Mouse (Mus musculus): ENCODE measurements at regions not wholly inside any gene's neighbourhood (a gene's known extent, or its start where the extent isn't known, plus 50 kb on each side); places are given as distances from the start of the nearest gene placed in this dataset.
A peak's percentile ranks its signal among the peaks of the same experiment; 100 is the strongest.
"Not testable (repeated sequence)": the region's sequence is repeated elsewhere in the genome, so short reads cannot be mapped to it uniquely, and the experiment has no call there.

GRCm38 (mm10) chr6:25101761-25102160 lies 145.7 kb upstream of the Tmem229a start:
- DNase-seq (ENCODE audit: low spot score in 2 of 2) = no peak

GRCm38 (mm10) chr6:25087167-25087566 lies 131.1 kb upstream of the Tmem229a start:
- DNase-seq (ENCODE audit: low spot score in 2 of 2) = no peak

DNA sequence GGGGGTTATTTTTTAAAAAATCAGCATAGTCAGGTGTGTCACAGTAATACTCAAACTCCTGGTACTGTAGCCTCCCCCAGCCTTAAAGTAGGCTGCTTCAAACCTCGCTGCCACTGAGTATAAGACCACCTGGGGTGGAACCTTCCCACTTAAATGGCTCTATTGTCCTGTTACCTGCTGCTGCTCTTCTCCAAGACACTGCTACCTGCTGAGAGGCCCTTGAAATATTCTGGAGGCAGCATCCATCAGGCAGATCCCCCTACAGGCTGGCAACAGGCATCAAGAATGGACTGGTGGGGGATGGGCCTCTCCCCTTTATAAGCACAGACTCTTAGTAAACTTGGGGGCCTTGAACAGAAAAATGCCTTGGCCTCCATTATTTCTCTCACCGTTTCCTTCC lies 129.8 kb upstream of the Tmem229a start:
- no peak for DNase-seq (ENCODE audit: low spot score in 2 of 2)

DNA sequence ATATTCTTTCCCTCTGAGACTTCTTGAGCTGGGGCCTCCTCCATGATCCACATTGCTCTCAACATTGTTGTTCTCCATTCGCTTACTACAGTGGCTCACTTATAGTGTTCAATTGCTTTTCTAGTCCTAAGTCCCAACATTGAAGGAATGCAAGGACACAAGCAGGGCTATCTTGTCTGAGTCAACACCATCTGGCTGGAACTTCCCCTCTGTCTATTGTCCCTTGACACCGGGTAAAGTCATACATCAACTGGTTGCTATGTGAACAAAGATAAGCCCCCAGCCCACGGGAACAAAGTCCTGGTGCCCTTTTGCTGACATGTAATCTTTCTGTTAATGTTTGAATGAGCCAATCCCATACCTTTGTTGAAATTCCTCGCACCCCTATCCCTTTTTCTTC lies 129.2 kb upstream of the Tmem229a start:
- not testable (repeated sequence) for DNase-seq (ENCODE audit: low spot score in 2 of 2)

- DNase-seq (ENCODE audit: low spot score in 2 of 2) = no peak
Observed at GRCm38 (mm10) chr6:25065913-25066312, 109.8 kb upstream of the Tmem229a start.

- no peak for DNase-seq (ENCODE audit: low spot score in 2 of 2)
Observed at GRCm38 (mm10) chr6:25032878-25033509, 76.9 kb upstream of the Tmem229a start.

GRCm38 (mm10) chr6:25026953-25027352 lies 70.9 kb upstream of the Tmem229a start:
- no peak for DNase-seq (ENCODE audit: low spot score in 2 of 2)

GRCm38 (mm10) chr6:25020005-25020772 lies 64.1 kb upstream of the Tmem229a start:
- peak; percentile 32 to 38 for DNase-seq (ENCODE audit: low spot score in 2 of 2)

DNA sequence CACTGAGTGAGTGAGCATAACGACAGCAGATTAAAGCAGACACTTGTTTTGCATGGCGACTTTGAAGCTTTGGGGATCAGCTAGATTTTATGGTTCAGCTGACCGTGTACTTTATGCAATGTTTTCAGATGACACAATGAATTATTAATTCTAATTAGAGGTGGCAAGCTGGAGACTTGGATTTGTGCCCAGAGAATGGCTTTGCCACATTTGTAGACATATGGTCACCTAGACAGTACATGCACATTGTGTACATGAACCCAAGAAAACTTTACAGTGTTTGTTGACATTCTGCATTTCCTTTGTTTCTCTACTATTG lies 57.1 kb upstream of the Tmem229a start:
- DNase-seq (ENCODE audit: low spot score in 2 of 2) = no peak

GRCm38 (mm10) chr6:25012376-25013287 lies 56.5 kb upstream of the Tmem229a start:
- DNase-seq (ENCODE audit: low spot score in 2 of 2) = no peak

- DNase-seq (ENCODE audit: low spot score in 2 of 2) = not testable (repeated sequence)
Observed at GRCm38 (mm10) chr6:25008856-25009255, 52.8 kb upstream of the Tmem229a start.
